Mouse (Mus musculus): Measurements from ENCODE around the gene Prl7d1.
"Not testable (repeated sequence)": the region's sequence is repeated elsewhere in the genome, so short reads cannot be mapped to it uniquely, and the experiment has no call there.

The Prl7d1 gene

GRCm38 (mm10) chr13:27716636-27717035 is at the start of gene Prl7d1:
TSS of gene Prl7d1 (minus strand) at chr13:27716736.
- no peak for DNase-seq (ENCODE audit: low spot score in 2 of 2)

GRCm38 (mm10) chr13:27734512-27735186 is 18.1 kb upstream of the Prl7d1 start:
- DNase-seq (ENCODE audit: low spot score in 2 of 2): no peak

GRCm38 (mm10) chr13:27730286-27730959 is 13.9 kb upstream of the Prl7d1 start:
- DNase-seq (ENCODE audit: low spot score in 2 of 2): not testable (repeated sequence)

- not testable (repeated sequence) for DNase-seq (ENCODE audit: low spot score in 2 of 2)
These were observed 8.5 kb upstream of the Prl7d1 start for GRCm38 (mm10) chr13:27725057-27725456.

- no peak for DNase-seq (ENCODE audit: low spot score in 2 of 2)
These were observed 10.0 kb downstream of the Prl7d1 start for GRCm38 (mm10) chr13:27706521-27706920.

GRCm38 (mm10) chr13:27667936-27668335 is 48.6 kb downstream of the Prl7d1 start, which contains the start of gene Prl7a2:
TSS of gene Prl7a2 (minus strand) at chr13:27668036.
- no peak for DNase-seq (ENCODE audit: low spot score in 2 of 2)

- no peak for DNase-seq (ENCODE audit: low spot score in 2 of 2)
These were observed 55.8 kb downstream of the Prl7d1 start for GRCm38 (mm10) chr13:27660747-27661146.
